Comparison of ENCODE assay signal across 31 mouse cellular contexts in the genomic region with DNA sequence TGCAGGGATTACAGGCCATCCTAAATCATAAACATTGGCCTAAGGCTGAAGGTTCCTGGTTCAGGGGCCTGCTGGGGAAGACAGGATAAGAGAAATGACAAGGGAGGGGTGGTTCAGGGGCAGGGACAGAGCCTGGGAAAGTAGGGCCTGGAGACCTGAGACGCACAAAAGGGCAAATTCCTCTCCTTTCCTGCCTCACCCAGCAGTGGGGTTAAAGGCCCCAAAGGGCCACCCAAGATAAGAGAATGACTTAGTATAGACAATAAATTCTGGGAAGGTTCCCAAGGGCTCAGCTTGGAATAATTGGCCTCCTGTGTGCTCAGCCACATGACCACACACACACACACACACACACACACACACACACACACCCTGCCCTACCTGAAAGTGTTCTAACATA. TPM values are rescaled to one million over a fixed set of nuclear protein-coding genes. Genes with fewer than 3 reads are reported as not detected.
DNase-seq lines count a peak whose midpoint lies in the region; ATAC-seq and TF ChIP-seq lines count a peak whose summit lies in the region.
"Had no signal": no experiment of that assay in that cellular context is flagged by ENCODE, and none has a peak within 500 bp of the region (broad histone marks: within the 10 kb centered on the region; RNA-seq: fewer than 3 reads in every experiment).

No protein-coding gene starts in this region.

- WGBS in bone marrow, adult 2 months: 44% methylated on average over 1 of the region's 1 CpGs
- 32% methylated on average over 1 of the region's 1 CpGs for WGBS in intestine, embryonic 15.5 days
- 38% methylated on average over 1 of the region's 1 CpGs for WGBS in heart, embryonic 12.5 days

- 0 out of 2 replicates have a peak overlapping the region, but pooled peaks have one; percentile 22 for H3K4me2 ChIP-seq in intestine, embryonic 15.5 days (replicated peaks)
- peak overlapping the region; percentile 56 for H3K4me2 ChIP-seq in myocyte (ENCODE audit: low read depth)
- H3K4me2 ChIP-seq in heart, embryonic 12.5 days: no peak overlapping the region
- H3K4me2 ChIP-seq: embryonic facial prominence, embryonic 12.5 days; heart, embryonic 13.5 days; hindbrain, embryonic 15.5 days; limb, embryonic 15.5 days; liver, embryonic 13.5 days; midbrain, embryonic 15.5 days; neural tube, embryonic 12.5 days had no signal

- no peak overlapping the region for H3ac ChIP-seq in myocyte (ENCODE audit: control insufficient read depth, insufficient read length)

- no peaks in the 10 kb centered on the region for H3K36me3 ChIP-seq in intestine, embryonic 15.5 days
- no peaks in the 10 kb centered on the region for H3K36me3 ChIP-seq in myocyte (ENCODE audit: control insufficient read depth, insufficient read depth)
- H3K36me3 ChIP-seq in heart, embryonic 12.5 days: no peaks in the 10 kb centered on the region
- H3K36me3 ChIP-seq: embryonic facial prominence, embryonic 12.5 days; forebrain, embryonic 10.5 days; heart, embryonic 13.5 days; hindbrain, embryonic 10.5 days; hindbrain, embryonic 15.5 days; limb, embryonic 15.5 days; liver, embryonic 13.5 days; midbrain, embryonic 10.5 days; midbrain, embryonic 15.5 days; neural tube, embryonic 12.5 days had no signal

- H3K9me3 ChIP-seq in intestine, embryonic 15.5 days: no peaks in the 10 kb centered on the region
- H3K9me3 ChIP-seq in heart, embryonic 12.5 days (replicated peaks): no peaks in the 10 kb centered on the region
- H3K9me3 ChIP-seq: embryonic facial prominence, embryonic 12.5 days; forebrain, embryonic 10.5 days; heart, embryonic 13.5 days; hindbrain, embryonic 10.5 days; hindbrain, embryonic 15.5 days; limb, embryonic 15.5 days; liver, embryonic 13.5 days; midbrain, embryonic 10.5 days; midbrain, embryonic 15.5 days; neural tube, embryonic 12.5 days had no signal

- no peaks in the 10 kb centered on the region for H3K27me3 ChIP-seq in intestine, embryonic 15.5 days (replicated peaks)
- no peaks in the 10 kb centered on the region for H3K27me3 ChIP-seq in myocyte (ENCODE audit: control insufficient read depth, insufficient read depth, insufficient read length)
- H3K27me3 ChIP-seq in heart, embryonic 12.5 days (replicated peaks): no peaks in the 10 kb centered on the region
- H3K27me3 ChIP-seq: embryonic facial prominence, embryonic 12.5 days; hindbrain, embryonic 15.5 days; limb, embryonic 15.5 days; midbrain, embryonic 15.5 days; neural tube, embryonic 12.5 days; Patski had no signal

- H3K27ac ChIP-seq in bone marrow, adult 2 months (ENCODE audit: control insufficient read depth, insufficient read depth, low read depth, low read length, poor library complexity): peak overlapping the region; percentile 1; the same call in 1 of the 2 replicates
- H3K27ac ChIP-seq in intestine, embryonic 15.5 days: peak overlapping the region; percentile 80; the same call in 1 of the 2 replicates
- H3K27ac ChIP-seq in heart, embryonic 12.5 days (ENCODE audit: poor library complexity, severe bottlenecking): no peak overlapping the region
- H3K27ac ChIP-seq: embryonic facial prominence, embryonic 12.5 days; forebrain, embryonic 10.5 days; heart, embryonic 13.5 days; hindbrain, embryonic 10.5 days; hindbrain, embryonic 15.5 days; layer of hippocampus, adult 2 months; limb, embryonic 15.5 days; liver, embryonic 13.5 days; midbrain, embryonic 10.5 days; midbrain, embryonic 15.5 days; neural tube, embryonic 12.5 days had no signal

- H3K4me3 ChIP-seq in bone marrow, adult 2 months (replicated peaks; ENCODE audit: control insufficient read depth, low read depth, low read length): no peak overlapping the region
- no peak overlapping the region for H3K4me3 ChIP-seq in intestine, embryonic 15.5 days (replicated peaks)
- no peak overlapping the region for H3K4me3 ChIP-seq in myocyte
- no peak overlapping the region for H3K4me3 ChIP-seq in heart, embryonic 12.5 days
- H3K4me3 ChIP-seq: embryonic facial prominence, embryonic 12.5 days; forebrain, embryonic 10.5 days; heart, embryonic 13.5 days; hindbrain, embryonic 10.5 days; hindbrain, embryonic 15.5 days; layer of hippocampus, adult 2 months; limb, embryonic 15.5 days; liver, embryonic 13.5 days; midbrain, embryonic 10.5 days; midbrain, embryonic 15.5 days; neural tube, embryonic 12.5 days had no signal

- H3K9ac ChIP-seq in intestine, embryonic 15.5 days: no peak overlapping the region
- no peak overlapping the region for H3K9ac ChIP-seq in heart, embryonic 12.5 days
- H3K9ac ChIP-seq: embryonic facial prominence, embryonic 12.5 days; heart, embryonic 13.5 days; hindbrain, embryonic 15.5 days; limb, embryonic 15.5 days; liver, embryonic 13.5 days; midbrain, embryonic 15.5 days; neural tube, embryonic 12.5 days had no signal

- H3K79me2 ChIP-seq in myocyte (ENCODE audit: control insufficient read depth, insufficient read depth): no peaks in the 10 kb centered on the region

- no peaks in the 10 kb centered on the region; the same call in 1 of the 2 replicates for H3K4me1 ChIP-seq in bone marrow, adult 2 months (ENCODE audit: control insufficient read depth, insufficient read depth, low read length)
- H3K4me1 ChIP-seq in intestine, embryonic 15.5 days (replicated peaks): peaks cover 35% of the 10 kb centered on the region
- peaks cover 6% of the 10 kb centered on the region for H3K4me1 ChIP-seq in heart, embryonic 12.5 days (replicated peaks)
- H3K4me1 ChIP-seq: embryonic facial prominence, embryonic 12.5 days; hindbrain, embryonic 15.5 days; liver, embryonic 13.5 days; midbrain, embryonic 15.5 days; neural tube, embryonic 12.5 days had no signal

- peak; percentile 94 for ATAC-seq in intestine, embryonic 15.5 days
- no peak; the same call in 1 of the 2 replicates for ATAC-seq in monocyte, adult 5-6 weeks (replicated peaks; ENCODE audit: insufficient number of reproducible peaks, low FRiP score, low TSS enrichment, poor library complexity, severe bottlenecking)
- ATAC-seq in heart, embryonic 12.5 days (ENCODE audit: insufficient number of reproducible peaks, low FRiP score): no peak
- ATAC-seq: forebrain, embryonic 16.5 days; inflammation-experienced regulatory T-cells, adult 6 months; midbrain, embryonic 15.5 days had no signal

- peak; percentile 36 for DNase-seq in embryo, embryonic 10 days (ENCODE audit: low spot score)
- DNase-seq in embryo, embryonic 11 days: no peak
- no peak for DNase-seq in ovary, postnatal 14 days (ENCODE audit: low spot score)
- DNase-seq: adrenal gland, postnatal 25 days; cerebellum, adult 8-10 months; cerebellum, postnatal 25 days; gastrocnemius, postnatal 25 days; heart, postnatal 14 days; kidney, postnatal 14 days; liver, embryonic 13.5 days; lung, adult 18-20 months; thymus, adult 18-20 months; thymus, postnatal 25 days had no signal

- no peak for TF ChIP-seq POLR2A in bone marrow, adult 2 months (IDR thresholded peaks at IDR 0.05; ENCODE audit: borderline replicate concordance, control insufficient read depth, low read depth, low read length)
- TF ChIP-seq POLR2A in myocyte (IDR thresholded peaks at IDR 0.05; ENCODE audit: insufficient read length, low read depth): no peak

- TF ChIP-seq CTCF in bone marrow, adult 2 months (IDR thresholded peaks at IDR 0.05; ENCODE audit: control insufficient read depth, insufficient read depth, low read length): no peak

TF ChIP-seq in myocyte, 11 proteins besides CTCF, POLR2A, EP300 and RAD21:
- no peak for TF ChIP-seq MYOG (IDR thresholded peaks at IDR 0.05; ENCODE audit: control insufficient read depth in 1 of 3, insufficient read depth in 1 of 3, insufficient read length in 2 of 3, low read depth in 2 of 3)
- TF ChIP-seq SRF (IDR thresholded peaks at IDR 0.05; ENCODE audit: control insufficient read depth, insufficient read length, low read depth): no peak
- no peak for TF ChIP-seq USF1 (IDR thresholded peaks at IDR 0.05; ENCODE audit: low read depth)
- TF ChIP-seq MAX (IDR thresholded peaks at IDR 0.05; ENCODE audit: low read depth): no peak
- TF ChIP-seq POLR2AphosphoS2 (IDR thresholded peaks at IDR 0.05; ENCODE audit: insufficient read length, low read depth): no peak
TF ChIP-seq in myocyte: peak in this region for 0.

RNA-seq across cellular contexts. Expression of gene Laptm4a, which starts 56.2 kb away (rescaled TPM):
- polyA plus RNA-seq in bone marrow, adult 2 months (2011; ENCODE audit: insufficient read depth, insufficient read length, low replicate concordance, missing spikeins): 67.6 and 132 TPM in 2 replicates
- polyA plus RNA-seq in intestine, embryonic 15.5 days (2015; fragmentation: Nextera tagmentation; extraction: Ambion mirVana): 249 and 294 TPM in 2 replicates
- 491 TPM for polyA plus RNA-seq in myocyte (2012; fragmentation: generic; extraction: Trizol)
- total RNA-seq in monocyte, adult 5-6 weeks (2017): 314 to 883 TPM (median 672 TPM) in 3 replicates
- 295 and 302 TPM in 2 replicates for polyA plus RNA-seq in heart, embryonic 12.5 days (2016; fragmentation: Nextera tagmentation; extraction: Ambion mirVana)
